8 mouse cellular contexts compared by ENCODE assay signal in the genomic region with DNA sequence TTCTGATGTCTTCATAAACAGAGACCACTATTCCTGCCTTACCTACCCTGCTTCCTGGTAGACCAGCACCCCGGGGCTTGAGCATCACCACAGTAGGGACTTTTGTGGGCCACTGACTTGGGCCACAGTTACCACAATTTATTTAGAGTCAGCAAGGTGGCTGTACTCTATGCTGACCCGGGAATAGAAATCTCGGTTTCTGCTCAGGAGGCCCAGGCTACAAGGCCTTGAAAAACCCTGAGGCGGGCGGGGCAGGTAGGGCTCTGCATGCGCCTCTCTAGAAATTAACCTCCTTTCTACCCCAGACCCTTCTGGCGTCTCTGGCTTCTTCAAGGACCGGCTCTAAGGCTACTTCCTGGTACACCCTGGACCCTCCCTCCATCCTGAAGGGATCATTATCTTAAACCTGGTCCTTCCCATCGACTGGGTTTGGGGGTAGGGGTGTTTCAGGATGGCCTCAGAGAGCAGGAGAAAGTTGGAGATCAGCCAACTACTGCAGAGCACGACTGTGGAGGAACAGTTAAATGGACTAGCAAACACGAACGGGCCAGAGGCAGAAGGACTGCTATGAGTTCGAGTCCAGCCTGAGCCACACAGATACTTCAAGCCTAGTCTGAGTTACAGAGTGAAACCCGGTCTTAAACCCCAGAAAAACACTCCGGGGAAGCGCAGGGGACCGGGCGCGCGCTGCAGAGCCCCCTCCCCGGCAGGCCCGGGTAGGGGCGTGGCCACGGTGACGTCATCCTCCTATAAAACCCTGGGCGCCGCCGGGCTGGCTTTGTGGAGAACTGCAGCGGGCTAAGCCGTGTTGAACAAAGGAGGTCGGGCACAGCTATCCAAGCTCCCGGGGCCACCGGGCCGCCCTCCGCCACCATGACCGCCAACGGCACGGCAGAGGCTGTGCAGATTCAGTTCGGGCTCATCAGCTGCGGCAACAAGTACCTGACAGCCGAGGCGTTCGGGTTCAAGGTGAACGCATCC. TPM values are rescaled to one million over a fixed set of nuclear protein-coding genes. Genes with fewer than 3 reads are reported as not detected.
DNase-seq lines count a peak whose midpoint lies in the region; ATAC-seq and TF ChIP-seq lines count a peak whose summit lies in the region.

A gene (plus strand): TSS at position 768 of the 981 bp plus-strand sequence.

- H3K4me3 ChIP-seq in cerebellum, adult 2 months (replicated peaks; ENCODE audit: insufficient read depth, low read depth, low read length): peak within 1 kb of the TSS; percentile 47
- peak within 1 kb of the TSS; percentile 79 for H3K4me3 ChIP-seq in layer of hippocampus, adult 2 months
- H3K4me3 ChIP-seq in lung, adult 2 months (replicated peaks; ENCODE audit: extremely low read depth, low read depth, low read length): peak within 1 kb of the TSS; percentile 66

- no peak for TF ChIP-seq CTCF in cerebellum, adult 2 months (IDR thresholded peaks at IDR 0.05; ENCODE audit: borderline replicate concordance, insufficient read depth, low read depth, low read length)
- TF ChIP-seq CTCF in layer of hippocampus, adult 2 months (conservative IDR thresholded peaks at IDR 0.05): peak; percentile 64
- no peak for TF ChIP-seq CTCF in lung, adult 2 months (IDR thresholded peaks at IDR 0.05; ENCODE audit: insufficient read depth, low read length)

- 16% methylated on average over 44 of the region's 44 CpGs for WGBS in cerebellum, adult 2 months
- 11% methylated on average over 44 of the region's 44 CpGs for WGBS in lung, adult 2 months

- TF ChIP-seq POLR2A in cerebellum, adult 2 months (IDR thresholded peaks at IDR 0.05; ENCODE audit: borderline replicate concordance, insufficient read depth, low read length): peak; percentile 37; the same call in 1 of the 2 replicates
- TF ChIP-seq POLR2A in lung, adult 2 months (IDR thresholded peaks at IDR 0.05; ENCODE audit: borderline replicate concordance, extremely low read depth, low read depth, low read length): peak; percentile 58

- H3K27me3 ChIP-seq in cerebellum, adult 2 months (ENCODE audit: control insufficient read depth, insufficient read depth, low read length): peaks cover 2% of the 10 kb centered on the region; the same call in 1 of the 2 replicates

- peak; percentile 94 for DNase-seq in MN1 (ENCODE audit: low spot score)
- peak; percentile 55 to 67 for DNase-seq in cerebellum, adult 2 months
- peak; percentile 87 to 91 for DNase-seq in heart, postnatal 36 days
- DNase-seq in layer of hippocampus, adult 2 months (ENCODE audit: low spot score in 2 of 2): peak; percentile 90 to 96
- peak; percentile 66 for DNase-seq in lung, adult 2 months
- DNase-seq in ovary, postnatal 14 days (ENCODE audit: low spot score): peak; percentile 92
- peak; percentile 80 for DNase-seq in thymus, postnatal 36 days

- no peak within 1 kb of the TSS for H3K27ac ChIP-seq in cerebellum, adult 2 months (ENCODE audit: insufficient read depth, low read length)
- peak within 1 kb of the TSS; percentile 94 for H3K27ac ChIP-seq in layer of hippocampus, adult 2 months

- intact Hi-C loops in heart, postnatal 36 days (cut with DNase I): loop anchor here (2.0 kb wide), 1 partner anchor 13 kb away; no protein-coding TSS in a partner anchor

- H3K4me1 ChIP-seq in cerebellum, adult 2 months (ENCODE audit: control insufficient read depth, insufficient read depth, low read length): no peaks in the 10 kb centered on the region
- peaks cover 14% of the 10 kb centered on the region for H3K4me1 ChIP-seq in lung, adult 2 months (ENCODE audit: control insufficient read depth, insufficient read depth, low read length)

- ATAC-seq in frontal cortex, adult (ENCODE audit: low TSS enrichment): peak; percentile 38

RNA-seq across cellular contexts. Expression of the gene that starts here (rescaled TPM):
- polyA plus RNA-seq in cerebellum, adult 2 months (2012; rRNA removed): 110 and 115 TPM in 2 replicates
- 10 to 100 TPM; 26.5 to 37.6 TPM for total RNA-seq in heart, postnatal 36 days (2021)
- total RNA-seq in layer of hippocampus, adult 2 months (2021): 100 to 1,000 TPM; 172 to 173 TPM
- polyA plus RNA-seq in lung, adult 2 months (2012; rRNA removed): 21.0 and 26.3 TPM in 2 replicates

Comparison
In these comparisons a context has a peak if more than half of its experiments do, and no peak if none do; other contexts are left out.
1. RNA of the gene that starts here (total RNA-seq): 172 to 173 TPM in layer of hippocampus, adult 2 months; 26.5 to 37.6 TPM in heart, postnatal 36 days; every median in the first group is over 4 times any median in the second.
2. Peak in every context shown above with its lines, with median percentiles within 50 percentile points of each other: DNase-seq and H3K4me3 ChIP-seq.